Mouse (Mus musculus) embryonic fibroblast, embryonic 13.5 days (primary cell): ENCODE measurements around the gene Vmn2r86. TPM values are rescaled to one million over a fixed set of nuclear protein-coding genes. Genes with fewer than 3 reads are reported as not detected.
A peak's percentile ranks its signal among the peaks of the same experiment; 100 is the strongest.
"Not testable (repeated sequence)": the region's sequence is repeated elsewhere in the genome, so short reads cannot be mapped to it uniquely, and the experiment has no call there.

Experiments
- H3K27ac ChIP-seq: 2 replicates; pipeline ENCODE4 v1.5.1; 2012; ENCODE audit warnings: low read length, control low read depth, inconsistent platforms; ENCODE audit not compliant: insufficient read depth
- H3K4me1 ChIP-seq: 2 replicates; pipeline ENCODE4 v1.6.1; 2011; ENCODE audit warnings: low read length; ENCODE audit not compliant: control insufficient read depth, insufficient read depth
- H3K4me3 ChIP-seq: 2 replicates; pipeline ENCODE4 v1.5.1; 2011; ENCODE audit warnings: mild to moderate bottlenecking, control low read depth, low read length; ENCODE audit not compliant: insufficient read depth
- CTCF ChIP-seq: IDR thresholded peaks from 2 replicates; pipeline ENCODE4 v1.5.1; 2011; ENCODE audit warnings: mild to moderate bottlenecking, control low read depth, low read length, moderate library complexity, borderline replicate concordance; ENCODE audit not compliant: insufficient read depth
- POLR2A ChIP-seq: IDR thresholded peaks from 2 replicates; pipeline ENCODE4 v1.6.1; 2011; ENCODE audit warnings: low read depth, mild to moderate bottlenecking, control low read depth, low read length, moderate library complexity
- polyA plus RNA-seq: library from polyadenylated mRNA; stranded (reverse); fragments of >200 nt; gene quantifications from 2 replicates; pipeline ENCODE4 v1.2.4, GENCODE M21; 2011; ENCODE audit warnings: low read depth; ENCODE audit not compliant: missing spikeins, insufficient read length

Vmn2r86 gene
- not detected in 2 replicates for polyA plus RNA-seq

DNA sequence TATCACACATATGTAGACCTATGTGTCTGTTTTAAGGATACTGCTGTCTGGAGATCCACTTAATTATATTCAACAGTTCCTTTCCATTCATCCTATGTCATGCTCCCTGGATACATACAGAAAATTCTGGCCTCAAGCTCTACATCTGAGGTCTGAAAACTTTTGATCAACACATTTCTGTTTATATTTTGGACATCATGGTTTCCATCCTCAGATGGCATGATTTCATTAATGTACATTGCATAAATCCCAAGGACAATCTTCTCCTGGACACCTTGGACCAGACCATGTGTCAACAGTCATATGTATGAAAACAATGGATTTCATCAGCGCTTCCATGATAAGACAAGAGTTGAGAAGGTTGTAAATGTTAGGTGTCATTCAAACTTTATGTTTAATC, at the start of gene Vmn2r86:
Gene Vmn2r86 (minus strand): TSS at position 101 of the 400 bp plus-strand sequence.
- H3K4me1 ChIP-seq, H3K4me3 ChIP-seq, H3K27ac ChIP-seq: not testable (repeated sequence)

DNA sequence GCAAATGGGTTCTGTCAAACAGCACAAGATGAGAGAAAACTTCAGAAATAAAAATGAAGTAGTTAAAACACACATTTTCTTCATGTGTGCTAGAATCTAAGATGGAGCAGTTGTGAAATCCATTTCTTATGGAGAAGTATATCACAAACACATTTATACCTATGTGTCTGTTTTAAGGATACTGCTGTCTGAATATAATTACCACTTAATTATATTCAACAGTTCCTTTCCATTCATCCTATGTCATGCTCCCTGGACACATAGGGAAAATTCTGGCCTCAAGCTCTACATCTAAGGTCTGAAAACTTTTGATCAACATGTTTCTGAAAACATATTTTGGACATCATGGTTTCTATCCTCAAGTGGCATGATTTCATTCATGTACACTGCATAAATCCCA, 41.4 kb upstream of the Vmn2r86 start, which contains the start of gene Vmn2r87:
Gene Vmn2r87 (minus strand): TSS at position 101 of the 400 bp plus-strand sequence.
- H3K4me3 ChIP-seq: no peak within 1 kb of the TSS
- no peak within 1 kb of the TSS for H3K27ac ChIP-seq
- TF ChIP-seq POLR2A: no peak
- no peak for TF ChIP-seq CTCF
- H3K4me1 ChIP-seq: no peaks in the 10 kb centered on the region

DNA sequence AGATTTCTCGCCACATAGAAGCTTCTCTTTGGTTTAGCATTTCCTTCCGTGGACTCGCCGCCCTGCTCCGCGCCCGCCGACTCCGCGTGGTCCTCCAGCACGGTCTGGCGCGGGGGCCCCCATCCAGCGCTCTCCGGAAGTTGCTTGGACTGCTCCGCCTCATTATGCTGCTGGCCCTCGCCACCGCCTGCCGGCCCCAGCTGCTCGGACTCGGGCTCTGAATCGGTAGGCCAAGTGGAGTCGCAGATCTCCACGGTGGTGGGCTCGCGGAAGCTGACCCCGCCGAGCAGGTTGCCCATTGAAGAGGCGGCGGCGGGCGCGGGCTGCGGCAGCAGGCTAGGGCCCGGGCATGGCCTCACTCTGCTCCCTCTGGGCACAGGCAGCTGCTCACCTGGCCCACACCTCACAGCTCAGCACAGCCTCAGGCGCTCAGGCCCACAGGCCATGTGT, 14.5 kb upstream of the Vmn2r86 start:
- TF ChIP-seq CTCF (no peak), POLR2A (no peak)
- H3K4me1 ChIP-seq: no peaks in the 10 kb centered on the region
- no peak overlapping the region for H3K27ac ChIP-seq
- H3K4me3 ChIP-seq: peak overlapping the region; percentile 16

DNA sequence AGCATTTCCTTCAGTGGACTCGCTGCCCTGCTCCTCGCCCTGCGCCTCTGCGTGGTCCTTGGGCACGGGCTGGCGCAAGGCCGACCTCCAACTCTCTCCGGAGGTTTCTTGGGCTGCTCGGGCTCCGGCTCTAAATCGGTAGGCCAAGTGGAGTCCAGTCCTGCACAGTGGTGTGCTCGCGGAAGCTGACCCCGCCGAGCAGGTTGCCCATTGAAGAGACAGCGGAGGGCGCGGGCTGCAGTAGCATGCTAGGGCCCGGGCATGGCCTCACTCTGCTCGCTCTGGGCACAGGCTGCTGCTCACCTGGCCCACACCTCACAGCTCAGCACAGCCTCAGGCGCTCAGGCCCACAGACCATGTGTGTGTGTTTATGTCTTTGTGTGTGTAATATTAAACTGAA, 11.1 kb downstream of the Vmn2r86 start:
- H3K4me3 ChIP-seq: no peak overlapping the region
- no peak overlapping the region for H3K27ac ChIP-seq
- H3K4me1 ChIP-seq: no peaks in the 10 kb centered on the region
- TF ChIP-seq CTCF (no peak), POLR2A (no peak)

DNA sequence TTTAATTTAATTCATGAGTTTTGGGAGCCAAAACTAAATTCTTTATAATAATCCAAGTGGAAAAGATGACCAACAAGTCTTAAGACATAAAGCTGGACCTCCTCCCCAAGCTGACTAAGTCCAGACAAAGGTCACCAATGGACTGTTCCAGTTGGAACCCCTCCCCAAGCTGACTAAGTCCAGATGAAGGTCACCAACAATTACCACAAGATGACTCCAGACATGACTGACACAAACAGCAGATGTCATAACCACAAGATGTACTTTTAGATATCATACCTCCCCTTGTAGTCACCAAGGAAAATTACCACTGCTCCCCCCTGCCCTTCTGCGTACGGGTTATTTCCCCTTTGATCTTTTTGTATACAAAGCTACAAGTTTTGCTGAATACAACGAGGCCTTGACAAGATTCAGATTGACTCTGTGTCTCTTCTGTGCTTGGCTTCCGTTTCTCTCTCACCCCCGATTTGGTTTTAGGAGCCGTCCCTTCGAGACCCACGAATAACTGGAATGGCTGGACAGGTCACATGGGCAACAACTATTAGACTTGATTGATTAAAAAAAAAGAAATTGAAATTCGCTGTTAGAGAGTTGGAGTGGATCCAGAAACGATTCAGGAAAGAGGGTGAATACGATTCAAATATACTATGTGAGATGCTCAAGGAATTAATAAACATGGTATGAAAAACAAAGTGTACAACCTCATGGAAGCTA, 21.5 kb downstream of the Vmn2r86 start:
- not testable (repeated sequence) for H3K4me1 ChIP-seq, H3K4me3 ChIP-seq, H3K27ac ChIP-seq

DNA sequence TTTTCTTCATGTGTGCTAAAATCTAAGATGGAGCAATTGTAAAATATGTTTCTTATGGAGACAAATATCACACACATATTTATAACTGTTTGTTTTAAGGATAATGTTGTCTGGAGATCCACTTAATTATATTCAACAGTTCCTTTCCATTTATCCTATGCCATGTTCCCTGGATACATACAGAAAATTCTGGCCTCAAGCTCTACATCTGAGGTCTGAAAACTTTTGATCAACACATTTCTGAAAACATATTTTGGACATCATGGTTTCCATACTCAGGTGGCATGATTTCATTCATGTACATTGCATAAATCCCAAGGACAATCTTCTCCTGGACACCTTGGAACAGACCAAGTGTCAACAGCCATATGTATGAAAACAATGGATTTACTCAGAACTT, 26.2 kb downstream of the Vmn2r86 start, which contains the start of gene Vmn2r85:
Gene Vmn2r85 (minus strand): TSS at position 101 of the 400 bp plus-strand sequence.
- H3K4me3 ChIP-seq, H3K27ac ChIP-seq, H3K4me1 ChIP-seq: not testable (repeated sequence)

DNA sequence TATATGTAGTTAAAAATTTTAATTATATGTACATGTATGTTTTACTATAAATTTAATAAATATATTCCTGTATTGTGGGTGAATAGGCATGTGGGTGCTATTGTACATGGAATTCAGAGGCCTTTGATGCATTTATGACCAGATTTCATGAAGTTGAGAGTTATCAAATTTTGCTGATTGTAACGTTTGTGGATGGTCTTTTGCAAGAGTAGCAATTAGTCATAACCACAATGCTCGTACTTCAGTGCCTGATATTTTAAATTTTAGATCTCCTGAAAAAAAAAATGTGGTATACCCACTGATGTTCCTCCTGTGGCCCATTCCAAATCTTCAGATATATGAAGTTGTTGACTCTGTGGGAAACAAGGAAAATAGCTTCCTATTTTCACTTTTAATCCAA, 33.5 kb downstream of the Vmn2r86 start:
- H3K4me3 ChIP-seq, H3K27ac ChIP-seq, H3K4me1 ChIP-seq: not testable (repeated sequence)

DNA sequence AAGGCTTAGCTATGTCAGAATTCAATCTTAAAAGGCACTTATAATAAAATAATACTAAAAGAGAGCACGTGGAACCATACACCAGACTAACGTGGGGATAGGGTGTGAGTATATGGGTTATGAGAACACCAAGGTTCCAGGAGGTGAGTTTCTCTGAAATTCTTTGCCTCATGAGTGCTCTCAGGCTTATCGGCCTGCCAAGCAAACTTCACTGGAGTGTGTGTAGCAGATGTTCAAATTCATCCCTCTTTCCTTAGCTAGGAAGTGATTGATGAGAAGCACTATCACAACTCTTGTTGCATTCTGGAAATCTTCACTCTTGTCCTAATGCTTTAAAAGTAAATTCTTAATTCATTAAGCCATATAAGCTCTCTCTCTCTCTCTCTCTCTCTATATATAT, 35.4 kb downstream of the Vmn2r86 start:
- Histone ChIP-seq H3K4me3 (no peak overlapping the region), H3K27ac (no peak overlapping the region), H3K4me1 (no peaks in the 10 kb centered on the region)
- no peak for TF ChIP-seq POLR2A

DNA sequence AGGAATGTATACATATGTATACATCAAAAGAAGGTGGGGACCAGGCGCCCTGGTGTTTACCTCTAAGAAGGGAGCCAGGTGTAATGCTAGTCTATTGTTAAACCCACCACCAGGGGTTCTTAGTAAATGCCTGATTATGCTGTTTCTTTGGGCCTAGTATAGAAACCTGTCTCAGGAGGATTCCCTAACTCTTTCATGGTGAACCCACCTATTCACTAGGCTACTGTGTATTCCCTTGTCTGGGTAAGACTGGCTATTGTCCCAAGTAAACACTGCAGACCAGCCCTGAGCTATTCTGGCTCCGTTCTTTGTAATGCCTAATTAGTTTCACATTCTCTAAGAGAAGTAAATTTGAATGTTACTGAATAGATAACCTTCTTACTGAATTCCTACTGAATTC, 35.9 kb downstream of the Vmn2r86 start:
- not testable (repeated sequence) for H3K4me1 ChIP-seq, H3K27ac ChIP-seq, H3K4me3 ChIP-seq

DNA sequence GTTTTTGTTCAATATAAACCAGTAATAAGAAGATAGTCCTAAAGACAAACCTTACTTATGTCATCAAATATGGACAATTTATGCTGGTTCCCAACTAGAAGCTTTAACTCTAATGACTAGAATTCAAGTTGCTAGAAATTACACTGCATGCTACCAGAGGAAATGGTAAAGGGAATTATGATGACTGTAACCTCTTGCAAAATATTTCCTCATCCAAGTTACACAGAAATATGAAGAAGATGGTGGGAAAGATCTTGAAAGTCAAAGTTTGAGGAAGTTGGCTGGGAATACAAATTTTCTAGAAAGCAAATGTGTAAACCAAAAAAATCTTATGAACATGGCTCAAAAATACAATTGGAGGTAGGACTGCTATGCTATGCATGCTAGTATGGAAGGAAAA, 39.5 kb downstream of the Vmn2r86 start:
- not testable (repeated sequence) for H3K27ac ChIP-seq, H3K4me3 ChIP-seq, H3K4me1 ChIP-seq

DNA sequence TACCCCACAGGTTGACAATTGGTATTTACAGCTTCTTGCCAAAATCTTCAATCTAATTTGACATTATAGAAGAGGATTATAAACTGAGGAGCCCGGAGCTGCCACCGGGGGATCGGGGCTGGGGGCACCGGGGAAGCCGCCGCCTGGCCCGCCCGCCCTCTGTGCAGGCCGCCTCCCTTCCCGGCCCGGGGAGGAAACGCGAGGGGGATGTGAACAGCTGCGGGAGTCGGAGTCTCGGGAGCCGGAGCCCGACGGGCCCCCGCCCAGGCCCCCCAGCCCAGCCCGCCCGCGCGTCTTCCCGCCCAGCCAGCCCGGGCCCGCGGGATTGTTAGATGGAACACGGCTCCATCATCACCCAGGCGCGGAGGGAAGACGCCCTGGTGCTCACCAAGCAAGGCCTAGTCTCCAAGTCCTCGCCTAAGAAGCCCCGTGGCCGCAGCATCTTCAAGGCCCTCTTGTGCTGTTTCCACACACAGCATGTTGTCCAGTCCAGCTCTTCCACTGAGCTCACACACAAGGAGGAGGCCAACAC, 43.6 kb downstream of the Vmn2r86 start:
- not testable (repeated sequence) for H3K4me1 ChIP-seq, H3K27ac ChIP-seq, H3K4me3 ChIP-seq

DNA sequence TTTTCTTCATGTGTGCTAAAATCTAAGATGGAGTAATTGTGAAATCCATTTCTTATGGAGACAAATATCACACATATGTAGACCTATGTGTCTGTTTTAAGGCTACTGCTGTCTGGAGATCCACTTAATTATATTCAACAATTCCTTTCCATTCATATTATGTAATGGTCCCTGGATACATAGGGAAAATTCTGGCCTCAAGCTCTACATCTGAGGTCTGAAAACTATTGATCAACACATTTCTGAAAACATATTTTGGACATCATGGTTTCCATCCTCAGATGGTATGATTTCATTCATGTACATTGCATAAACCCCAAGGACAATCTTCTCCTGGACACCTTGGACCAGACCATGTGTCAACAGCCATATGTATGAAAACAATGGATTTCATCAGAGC, 61.6 kb downstream of the Vmn2r86 start, which contains the start of gene Vmn2r84:
Gene Vmn2r84 (minus strand): TSS at position 101 of the 400 bp plus-strand sequence.
- Histone ChIP-seq H3K4me1 (no peaks in the 10 kb centered on the region), H3K27ac (no peak within 1 kb of the TSS), H3K4me3 (no peak within 1 kb of the TSS)
- no peak for TF ChIP-seq CTCF
- no peak for TF ChIP-seq POLR2A

Other genes with a start within 250 kb of the Vmn2r86 start
- gene Olfr827, start 241.6 kb downstream of the Vmn2r86 start, polyA plus RNA-seq: not detected in 2 replicates
- not detected in 2 replicates for gene Neurod4, start 175.8 kb downstream of the Vmn2r86 start, polyA plus RNA-seq
- not detected in 2 replicates for gene Tespa1, start 133.2 kb downstream of the Vmn2r86 start, polyA plus RNA-seq
- not detected in 2 replicates for gene Vmn2r84, start 61.7 kb downstream of the Vmn2r86 start, polyA plus RNA-seq
- not detected in 2 replicates for gene Vmn2r85, start 26.3 kb downstream of the Vmn2r86 start, polyA plus RNA-seq
- gene Vmn2r87, start 41.3 kb upstream of the Vmn2r86 start, polyA plus RNA-seq: not detected in 2 replicates